Mouse (Mus musculus): ENCODE data around the gene Zfp169.

The Zfp169 gene

GRCm38 (mm10) chr13:48508661-48509060 is 4.6 kb downstream of the Zfp169 start:
- DNase-seq = no peak

GRCm38 (mm10) chr13:48502422-48502821 is 10.8 kb downstream of the Zfp169 start:
- no peak for DNase-seq

GRCm38 (mm10) chr13:48498676-48499075 is 14.6 kb downstream of the Zfp169 start:
- DNase-seq = no peak

- DNase-seq = peak; percentile 35
Measured at GRCm38 (mm10) chr13:48497693-48498221, 15.5 kb downstream of the Zfp169 start.

GRCm38 (mm10) chr13:48493183-48493582 is 20.1 kb downstream of the Zfp169 start:
- no peak for DNase-seq

GRCm38 (mm10) chr13:48490396-48491182 is 22.7 kb downstream of the Zfp169 start:
- DNase-seq = no peak

GRCm38 (mm10) chr13:48483606-48484005 is 29.6 kb downstream of the Zfp169 start:
- no peak for DNase-seq

GRCm38 (mm10) chr13:48468656-48469180 is 44.5 kb downstream of the Zfp169 start:
- DNase-seq = no peak

GRCm38 (mm10) chr13:48466186-48466585 is 47.1 kb downstream of the Zfp169 start:
- no peak for DNase-seq

- peak; percentile 41 for DNase-seq
Measured at GRCm38 (mm10) chr13:48464170-48464569, 49.1 kb downstream of the Zfp169 start.

GRCm38 (mm10) chr13:48459280-48459679 is 54.0 kb downstream of the Zfp169 start:
- no peak for DNase-seq

- no peak for DNase-seq
Measured at GRCm38 (mm10) chr13:48448119-48448518, 65.1 kb downstream of the Zfp169 start.

GRCm38 (mm10) chr13:48443996-48444395 is 69.3 kb downstream of the Zfp169 start:
- no peak for DNase-seq

- DNase-seq = no peak
Measured at GRCm38 (mm10) chr13:48438321-48438720, 74.9 kb downstream of the Zfp169 start.
